Mouse (Mus musculus) thymus, postnatal 36 days (tissue): ENCODE data around the gene Akap13.
"Not testable (repeated sequence)": the region's sequence is repeated elsewhere in the genome, so short reads cannot be mapped to it uniquely, and the experiment has no call there.

Experiments
- DNase-seq, 2 experiments: peaks; one replicate each; pipeline ENCODE4 v3.0.0; 2022; ENCODE audit warnings: mixed read lengths in 2 of 2

Akap13 gene

GRCm38 (mm10) chr7:75730216-75730615, 274.9 kb downstream of the Akap13 start:
- DNase-seq, result no peak

GRCm38 (mm10) chr7:75731951-75732350, 276.6 kb downstream of the Akap13 start:
- no peak for DNase-seq

GRCm38 (mm10) chr7:75733166-75733565, 277.8 kb downstream of the Akap13 start:
- DNase-seq, result no peak

GRCm38 (mm10) chr7:75739075-75739725, 283.9 kb downstream of the Akap13 start:
- DNase-seq, result peak; percentile 59 to 62

- DNase-seq, result no peak
Observed at GRCm38 (mm10) chr7:75744528-75744927, 289.2 kb downstream of the Akap13 start.

- no peak for DNase-seq
Observed at GRCm38 (mm10) chr7:75744978-75745638, 289.8 kb downstream of the Akap13 start.

GRCm38 (mm10) chr7:75745969-75746368, 290.6 kb downstream of the Akap13 start:
- DNase-seq, result not testable (repeated sequence)

GRCm38 (mm10) chr7:75750581-75750980, 295.2 kb downstream of the Akap13 start:
- DNase-seq, result no peak

- DNase-seq, result no peak
Observed at GRCm38 (mm10) chr7:75751161-75751803, 295.9 kb downstream of the Akap13 start.

GRCm38 (mm10) chr7:75752442-75753191, 297.3 kb downstream of the Akap13 start:
- no peak for DNase-seq

- no peak for DNase-seq
Observed at GRCm38 (mm10) chr7:75753192-75753783, 298.0 kb downstream of the Akap13 start.

- no peak for DNase-seq
Observed at GRCm38 (mm10) chr7:75754587-75755499, 299.5 kb downstream of the Akap13 start.

GRCm38 (mm10) chr7:75755861-75756449, 300.6 kb downstream of the Akap13 start:
- no peak for DNase-seq

GRCm38 (mm10) chr7:75759992-75760514, 304.7 kb downstream of the Akap13 start:
- no peak for DNase-seq

- not testable (repeated sequence) for DNase-seq
Observed at GRCm38 (mm10) chr7:75760661-75761319, 305.5 kb downstream of the Akap13 start.

GRCm38 (mm10) chr7:75762225-75762624, 306.9 kb downstream of the Akap13 start:
- not testable (repeated sequence) for DNase-seq

- DNase-seq, result not testable (repeated sequence)
Observed at GRCm38 (mm10) chr7:75767080-75767769, 311.9 kb downstream of the Akap13 start.

GRCm38 (mm10) chr7:75768169-75768568, 312.8 kb downstream of the Akap13 start:
- no peak for DNase-seq

GRCm38 (mm10) chr7:75769909-75770308, 314.6 kb downstream of the Akap13 start:
- DNase-seq, result no peak
